Mouse (Mus musculus): ENCODE results near the gene Dip2b. TPM values are rescaled to one million over a fixed set of nuclear protein-coding genes. Genes with fewer than 3 reads are reported as not detected.

The Dip2b gene
- total and polyA plus RNA-seq, 3 experiments, result 13.9 to 68.9 (median 15.4) TPM

DNA sequence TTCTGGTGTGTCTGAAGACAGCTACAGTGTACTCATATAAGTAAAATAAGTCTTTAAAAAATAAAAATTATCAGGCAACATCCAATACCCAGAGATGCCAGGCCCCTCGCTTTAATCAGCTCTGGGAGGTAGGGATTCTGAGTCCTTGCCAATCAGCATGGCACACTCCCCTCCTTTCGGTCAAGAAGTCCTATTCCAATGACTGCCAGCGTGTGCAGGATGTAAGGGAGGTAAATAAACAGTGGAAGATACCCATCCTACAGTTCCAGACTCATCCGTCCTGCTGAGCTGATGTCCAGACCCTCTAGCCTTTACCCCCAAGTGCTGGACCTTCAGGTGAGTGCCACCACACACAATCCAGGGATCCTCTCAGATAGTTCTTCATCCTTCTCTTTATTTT is 186.9 kb downstream of the Dip2b start:
- H3K27ac ChIP-seq (ENCODE audit: control insufficient read depth, low read depth, low read length), result no peak overlapping the region
- no peak overlapping the region for H3K9ac ChIP-seq (ENCODE audit: control insufficient read depth, low read depth, low read length, poor library complexity, severe bottlenecking)
- peaks cover 25% of the 10 kb centered on the region for H3K79me2 ChIP-seq (ENCODE audit: control insufficient read depth, insufficient read depth, low read length, poor library complexity)

DNA sequence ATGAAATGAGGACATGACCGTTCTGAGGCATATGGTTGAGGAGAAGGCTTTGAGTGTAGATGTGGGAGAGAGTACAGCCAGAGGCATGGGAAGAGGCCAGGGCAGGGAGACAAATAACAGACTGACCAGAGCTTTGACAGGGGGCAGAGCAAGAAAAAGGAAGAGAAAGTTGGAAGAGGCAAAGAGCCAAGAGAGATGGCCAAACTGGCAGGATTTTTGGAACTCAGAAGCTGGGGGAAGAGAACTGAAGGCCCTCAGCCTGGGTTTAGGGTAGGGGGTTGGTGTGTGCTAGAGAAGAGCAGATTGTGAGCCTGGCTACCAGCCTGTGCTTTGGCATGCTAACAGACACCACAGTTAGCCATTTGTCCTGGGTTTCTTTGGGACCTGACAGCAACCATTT is 187.4 kb downstream of the Dip2b start:
- Histone ChIP-seq H3K36me3 (ENCODE audit: control insufficient read depth in 1 of 2, insufficient read depth in 2 of 2, low read length in 2 of 2) (peaks cover 0 to 25% of the 10 kb centered on the region in 2 experiments; a peak in 2 of 4 replicates), H3K9ac (ENCODE audit: control insufficient read depth, low read depth, low read length, poor library complexity, severe bottlenecking) (no peak overlapping the region), H3K27ac (ENCODE audit: control insufficient read depth, low read depth, low read length) (peak overlapping the region; percentile 94), H3K4me1 (ENCODE audit: control insufficient read depth in 1 of 2, insufficient read depth in 2 of 2, low read length in 2 of 2) (peaks cover 18 to 30% of the 10 kb centered on the region in 2 experiments), H3K27me3 (ENCODE audit: control insufficient read depth in 1 of 2, insufficient read depth in 2 of 2, low read length in 2 of 2) (no peaks in the 10 kb centered on the region), H3K9me3 (replicated peaks; ENCODE audit: insufficient read depth, low read length) (no peaks in the 10 kb centered on the region), H3K4me3 (ENCODE audit: control insufficient read depth in 1 of 2, insufficient read depth in 1 of 2, low read depth in 2 of 2, low read length in 2 of 2) (no peak overlapping the region), H3K79me2 (ENCODE audit: control insufficient read depth, insufficient read depth, low read length, poor library complexity) (peaks cover 30% of the 10 kb centered on the region)
- TF ChIP-seq RAD21 (IDR thresholded peaks at IDR 0.05; ENCODE audit: low read depth, low read length) (no peak), HCFC1 (IDR thresholded peaks at IDR 0.05; ENCODE audit: low read depth, low read length) (no peak), JUND (IDR thresholded peaks at IDR 0.05; ENCODE audit: low read depth, low read length) (no peak), MYB (IDR thresholded peaks at IDR 0.05; ENCODE audit: low read depth, low read length) (no peak), ETS1 (IDR thresholded peaks at IDR 0.05; ENCODE audit: low read depth, low read length) (no peak), GATA1 (IDR thresholded peaks at IDR 0.05; ENCODE audit: low read depth, low read length) (no peak)
- no peak for DNase-seq (ENCODE audit: low read depth, low spot score)

More for the DNA sequence above, 186.9 kb downstream of the Dip2b start:
- Histone ChIP-seq H3K4me1 (ENCODE audit: control insufficient read depth in 1 of 2, insufficient read depth in 2 of 2, low read length in 2 of 2) (peaks cover 14 to 25% of the 10 kb centered on the region in 2 experiments), H3K36me3 (ENCODE audit: control insufficient read depth in 1 of 2, insufficient read depth in 2 of 2, low read length in 2 of 2) (peaks cover 0 to 20% of the 10 kb centered on the region in 2 experiments; a peak in 2 of 4 replicates), H3K27me3 (ENCODE audit: control insufficient read depth in 1 of 2, insufficient read depth in 2 of 2, low read length in 2 of 2) (no peaks in the 10 kb centered on the region), H3K9me3 (replicated peaks; ENCODE audit: insufficient read depth, low read length) (no peaks in the 10 kb centered on the region), H3K4me3 (ENCODE audit: control insufficient read depth in 1 of 2, insufficient read depth in 1 of 2, low read depth in 2 of 2, low read length in 2 of 2) (no peak overlapping the region)
- DNase-seq (ENCODE audit: low read depth, low spot score), result no peak
- TF ChIP-seq CHD1 (IDR thresholded peaks at IDR 0.05; ENCODE audit: low read depth, low read length) (0 out of 2 replicates have a peak, but pooled peaks have one; percentile 53), MAX (IDR thresholded peaks at IDR 0.05; ENCODE audit: low read length) (no peak)

DNA sequence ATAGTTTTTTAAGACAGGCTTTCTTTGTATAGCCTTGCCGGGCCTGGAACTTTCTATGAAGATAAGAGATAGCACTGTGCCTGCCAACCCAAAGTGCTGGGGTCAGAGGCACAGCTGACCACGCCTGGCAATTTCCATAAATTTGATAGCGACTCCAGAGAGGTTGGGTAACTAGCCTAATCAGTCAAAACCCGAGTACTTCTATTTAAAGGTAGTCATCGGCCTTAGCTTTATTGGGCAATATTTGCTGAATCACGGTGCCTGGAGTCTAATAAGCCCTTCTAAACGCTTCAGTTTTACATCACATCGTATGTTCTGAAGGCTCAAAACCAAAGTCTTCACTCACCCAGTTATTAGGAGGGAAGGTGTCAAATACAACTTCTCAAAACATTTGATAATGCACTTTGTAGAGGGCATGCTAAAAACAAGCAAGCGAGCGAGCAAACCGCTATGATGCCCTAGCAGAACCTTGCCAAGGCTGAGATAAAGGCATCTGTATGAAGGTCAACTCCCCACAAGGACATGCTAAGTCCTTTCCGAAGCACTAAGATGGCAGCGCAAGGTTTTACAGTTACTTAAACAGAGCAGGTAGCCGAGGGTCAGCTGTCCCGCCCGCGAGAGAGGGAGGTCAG is 188.7 kb downstream of the Dip2b start:
- Histone ChIP-seq H3K4me3 (ENCODE audit: control insufficient read depth in 1 of 2, insufficient read depth in 1 of 2, low read depth in 2 of 2, low read length in 2 of 2) (peak overlapping the region; percentile 61 to 67), H3K27me3 (ENCODE audit: control insufficient read depth in 1 of 2, insufficient read depth in 2 of 2, low read length in 2 of 2) (no peaks in the 10 kb centered on the region), H3K27ac (ENCODE audit: control insufficient read depth, low read depth, low read length) (peak overlapping the region; percentile 94), H3K79me2 (ENCODE audit: control insufficient read depth, insufficient read depth, low read length, poor library complexity) (peaks cover 42% of the 10 kb centered on the region), H3K9me3 (replicated peaks; ENCODE audit: insufficient read depth, low read length) (no peaks in the 10 kb centered on the region), H3K4me1 (ENCODE audit: control insufficient read depth in 1 of 2, insufficient read depth in 2 of 2, low read length in 2 of 2) (peaks cover 23 to 40% of the 10 kb centered on the region in 2 experiments), H3K36me3 (ENCODE audit: control insufficient read depth in 1 of 2, insufficient read depth in 2 of 2, low read length in 2 of 2) (peaks cover 0 to 37% of the 10 kb centered on the region in 2 experiments; a peak in 2 of 4 replicates), H3K9ac (ENCODE audit: control insufficient read depth, low read depth, low read length, poor library complexity, severe bottlenecking) (peak overlapping the region; percentile 85)
- peak; percentile 95 for DNase-seq (ENCODE audit: low read depth, low spot score)
- TF ChIP-seq MYB (IDR thresholded peaks at IDR 0.05; ENCODE audit: low read depth, low read length) (no peak), TAL1 (IDR thresholded peaks at IDR 0.05; ENCODE audit: low read length) (peak; percentile 46), ZMIZ1 (IDR thresholded peaks at IDR 0.05; ENCODE audit: low read depth, low read length) (peak; percentile 97), POLR2AphosphoS2 (IDR thresholded peaks at IDR 0.05; ENCODE audit: low read length) (peak; percentile 95), MYC (IDR thresholded peaks at IDR 0.05; ENCODE audit: low read depth, low read length) (peak; percentile 76), KAT2A (conservative IDR thresholded peaks at IDR 0.05; ENCODE audit: low read depth, low read length) (no peak), MAX (IDR thresholded peaks at IDR 0.05; ENCODE audit: low read length) (peak; percentile 1; the same call in 1 of the 2 replicates), GABPA (IDR thresholded peaks at IDR 0.05; ENCODE audit: low read depth, low read length) (peak; percentile 93), GATA1 (IDR thresholded peaks at IDR 0.05; ENCODE audit: low read depth, low read length) (peak; percentile 92), POLR2A (IDR thresholded peaks at IDR 0.05; ENCODE audit: control insufficient read depth in 1 of 2, insufficient read depth in 1 of 2, low read depth in 1 of 2, low read length in 2 of 2, poor library complexity in 1 of 2) (peak; percentile 34 to 91; a peak in 2 of 4 replicates), TCF12 (IDR thresholded peaks at IDR 0.05; ENCODE audit: low read depth, low read length) (peak; percentile 74; the same call in 1 of the 2 replicates), NRF1 (IDR thresholded peaks at IDR 0.05; ENCODE audit: insufficient read depth, low read depth, low read length, poor library complexity, severe bottlenecking) (no peak), ZNF384 (IDR thresholded peaks at IDR 0.05; ENCODE audit: low read depth, low read length) (no peak), JUND (IDR thresholded peaks at IDR 0.05; ENCODE audit: low read depth, low read length) (no peak), E2F4 (IDR thresholded peaks at IDR 0.05; ENCODE audit: borderline replicate concordance, low read depth, low read length) (0 out of 2 replicates have a peak, but pooled peaks have one; percentile 73), ZKSCAN1 (IDR thresholded peaks at IDR 0.05; ENCODE audit: low read depth, low read length) (no peak), POLR2AphosphoS5 (IDR thresholded peaks at IDR 0.05; ENCODE audit: borderline replicate concordance, low read depth, low read length) (peak; percentile 87; the same call in 1 of the 2 replicates), RAD21 (IDR thresholded peaks at IDR 0.05; ENCODE audit: low read depth, low read length) (no peak), TBP (IDR thresholded peaks at IDR 0.05; ENCODE audit: low read depth, low read length) (peak; percentile 92), NELFE (IDR thresholded peaks at IDR 0.05; ENCODE audit: low read depth, low read length) (peak; percentile 77), CHD2 (IDR thresholded peaks at IDR 0.05; ENCODE audit: low read length) (no peak), HCFC1 (IDR thresholded peaks at IDR 0.05; ENCODE audit: low read depth, low read length) (peak; percentile 54; the same call in 1 of the 2 replicates), CHD1 (IDR thresholded peaks at IDR 0.05; ENCODE audit: low read depth, low read length) (peak; percentile 98)
